Mouse (Mus musculus) cerebellum, adult 2 months (tissue): Measurements from ENCODE around the gene Top2b.

ENCODE experiments used
- CTCF ChIP-seq: fragments of 200-500 bp; IDR thresholded peaks from 2 replicates; pipeline ENCODE4 v1.5.1; 2011; ENCODE audit warnings: low read depth, mild to moderate bottlenecking, control low read depth, low read length, moderate library complexity, borderline replicate concordance; ENCODE audit not compliant: insufficient read depth
- POLR2A ChIP-seq: fragments of 200-500 bp; IDR thresholded peaks from 2 replicates; pipeline ENCODE4 v1.6.1; 2011; ENCODE audit warnings: low read length, control low read depth, borderline replicate concordance; ENCODE audit not compliant: insufficient read depth

DNA sequence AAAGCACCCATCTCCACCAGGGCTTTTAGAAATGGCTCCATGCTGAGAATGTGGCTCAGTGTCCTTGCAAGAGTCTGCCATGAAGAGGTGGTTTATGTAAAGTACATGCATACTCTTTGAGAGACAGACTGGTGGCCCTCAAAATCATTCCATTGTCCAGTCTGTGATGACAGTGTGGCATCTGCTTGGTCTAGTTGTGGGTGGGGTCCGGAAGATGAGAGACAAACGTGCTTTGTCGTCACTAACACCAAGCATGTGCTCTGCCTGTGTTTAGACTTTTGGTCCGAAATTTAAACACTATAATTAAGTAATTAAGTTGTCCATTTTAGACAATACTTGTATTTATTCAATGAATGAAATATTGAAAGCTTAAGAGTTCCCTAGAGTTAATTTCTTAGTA is 49.2 kb downstream of the Top2b start:
- TF ChIP-seq POLR2A (no peak), CTCF (no peak)
